Mouse (Mus musculus): ENCODE results near the gene Naga.

DNA sequence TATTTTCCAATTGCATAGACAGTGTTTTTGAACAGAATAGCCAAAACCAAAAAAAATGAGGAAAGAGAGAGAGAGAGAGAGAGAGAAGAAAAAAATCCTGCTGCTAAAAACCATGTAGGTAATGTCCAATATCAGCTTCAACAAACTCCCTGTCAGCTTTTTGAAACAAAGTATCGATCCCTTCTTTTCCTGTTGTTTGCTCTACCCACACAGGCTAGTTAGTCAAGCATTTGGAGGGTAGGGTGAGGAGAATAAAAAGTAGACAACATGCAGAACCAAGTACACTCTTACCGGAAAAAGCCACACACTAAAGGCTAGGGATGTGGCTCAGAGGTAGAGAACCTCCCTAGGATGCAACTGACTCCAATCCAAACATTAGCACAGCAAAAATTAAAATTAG lies 47.0 kb upstream of the Naga start:
- TF ChIP-seq CTCF (IDR thresholded peaks at IDR 0.05; ENCODE audit: extremely low read depth, insufficient read length, insufficient replicate concordance, low read depth, low read length) (no peak), POLR2A (IDR thresholded peaks at IDR 0.05; ENCODE audit: low read depth, low read length) (no peak)
